Mouse (Mus musculus) small intestine, adult 2 months (tissue): ENCODE measurements around the gene 2010109A12Rik.

Experiments used
- CTCF ChIP-seq: fragments of 200-500 bp; IDR thresholded peaks from 2 replicates; pipeline ENCODE4 v1.5.1; 2012; ENCODE audit warnings: low read depth, mild to moderate bottlenecking, control low read depth, inconsistent platforms, low read length, moderate library complexity, mixed read lengths; ENCODE audit not compliant: insufficient replicate concordance, insufficient read length; ENCODE audit errors: extremely low read depth
- POLR2A ChIP-seq: fragments of 200-500 bp; IDR thresholded peaks from 2 replicates; pipeline ENCODE4 v1.6.1; 2012; ENCODE audit warnings: low read depth, mild to moderate bottlenecking, control low read depth, inconsistent platforms, low read length, moderate library complexity

- no peak for TF ChIP-seq POLR2A
- no peak for TF ChIP-seq CTCF
Observed at GRCm38 (mm10) chr5:93255759-93256265, 49.5 kb downstream of the 2010109A12Rik start.
